Mouse (Mus musculus): ENCODE data around the gene Atp6v0a4. TPM values are rescaled to one million over a fixed set of nuclear protein-coding genes. Genes with fewer than 3 reads are reported as not detected.
A peak's percentile ranks its signal among the peaks of the same experiment; 100 is the strongest.

Gene Atp6v0a4
- polyA plus RNA-seq (2016; fragmentation: Nextera tagmentation; extraction: Ambion mirVana), result not detected in 2 replicates

- Histone ChIP-seq H3K27ac (no peak within 1 kb of the TSS; the same call in 1 of the 2 replicates), H3K27me3 (ENCODE audit: low read depth, poor library complexity, severe bottlenecking) (no peaks in the 10 kb centered on the region), H3K4me3 (no peak within 1 kb of the TSS), H3K9me3 (replicated peaks) (no peaks in the 10 kb centered on the region), H3K36me3 (peaks cover 46% of the 10 kb centered on the region), H3K4me1 (0 out of 2 replicates have a peak, but pooled peaks cover 10% of the 10 kb centered on the region)
- DNase-seq (ENCODE audit: low spot score), result no peak
- 85% methylated on average over 7 of the region's 7 CpGs for WGBS
These were observed at the start of gene Atp6v0a4 for GRCm38 (mm10) chr6:38124207-38124835. Atp6v0a4 (minus strand) TSS chr6:38124586.

- DNase-seq (ENCODE audit: low spot score), result peak; percentile 53
- Histone ChIP-seq H3K4me1 (peaks cover 53% of the 10 kb centered on the region), H3K9me3 (replicated peaks) (no peaks in the 10 kb centered on the region), H3K4me3 (no peak overlapping the region), H3K27ac (peak overlapping the region; percentile 77), H3K27me3 (ENCODE audit: low read depth, poor library complexity, severe bottlenecking) (no peaks in the 10 kb centered on the region), H3K36me3 (peaks cover 56% of the 10 kb centered on the region)
- 29% methylated on average over 6 of the region's 6 CpGs for whole genome bisulfite sequencing
These were observed 41.0 kb upstream of the Atp6v0a4 start for GRCm38 (mm10) chr6:38165385-38165784.

- Histone ChIP-seq H3K4me3 (no peak overlapping the region), H3K36me3 (peaks cover 49% of the 10 kb centered on the region), H3K27ac (peak overlapping the region; percentile 59), H3K9me3 (replicated peaks) (no peaks in the 10 kb centered on the region), H3K4me1 (peaks cover 56% of the 10 kb centered on the region), H3K27me3 (ENCODE audit: low read depth, poor library complexity, severe bottlenecking) (no peaks in the 10 kb centered on the region)
- 83% methylated on average over 6 of the region's 6 CpGs for WGBS
- no peak for DNase-seq (ENCODE audit: low spot score)
These were observed 40.3 kb upstream of the Atp6v0a4 start for GRCm38 (mm10) chr6:38164705-38165104.

- no peak for DNase-seq (ENCODE audit: low spot score)
- Histone ChIP-seq H3K4me1 (peaks cover 56% of the 10 kb centered on the region), H3K9me3 (replicated peaks) (no peaks in the 10 kb centered on the region), H3K27ac (peak overlapping the region; percentile 50), H3K4me3 (no peak overlapping the region), H3K36me3 (peaks cover 38% of the 10 kb centered on the region), H3K27me3 (ENCODE audit: low read depth, poor library complexity, severe bottlenecking) (no peaks in the 10 kb centered on the region)
- 62% methylated on average over 14 of the region's 14 CpGs for WGBS
These were observed 38.6 kb upstream of the Atp6v0a4 start for GRCm38 (mm10) chr6:38162825-38163504.

- peak overlapping the region; percentile 74 for H3K27ac ChIP-seq
- no peak overlapping the region for H3K4me3 ChIP-seq
- 81% methylated on average over 2 of the region's 2 CpGs for WGBS
- no peaks in the 10 kb centered on the region for H3K9me3 ChIP-seq (replicated peaks)
- no peak for DNase-seq (ENCODE audit: low spot score)
- H3K4me1 ChIP-seq, result peaks cover 45% of the 10 kb centered on the region
- no peaks in the 10 kb centered on the region for H3K27me3 ChIP-seq (ENCODE audit: low read depth, poor library complexity, severe bottlenecking)
- H3K36me3 ChIP-seq, result peaks cover 39% of the 10 kb centered on the region
These were observed 36.2 kb upstream of the Atp6v0a4 start for GRCm38 (mm10) chr6:38160556-38160955.

- H3K27ac ChIP-seq, result peak overlapping the region; percentile 74
- no peaks in the 10 kb centered on the region for H3K9me3 ChIP-seq (replicated peaks)
- DNase-seq (ENCODE audit: low spot score), result peak; percentile 90
- WGBS, result 22% methylated on average over 3 of the region's 3 CpGs
- peaks cover 43% of the 10 kb centered on the region for H3K4me1 ChIP-seq
- no peak overlapping the region for H3K4me3 ChIP-seq
- H3K36me3 ChIP-seq, result peaks cover 44% of the 10 kb centered on the region
- H3K27me3 ChIP-seq (ENCODE audit: low read depth, poor library complexity, severe bottlenecking), result no peaks in the 10 kb centered on the region
These were observed 35.7 kb upstream of the Atp6v0a4 start for GRCm38 (mm10) chr6:38160102-38160501.

- WGBS, result 91% methylated on average over 4 of the region's 4 CpGs
- Histone ChIP-seq H3K4me3 (no peak overlapping the region), H3K4me1 (peaks cover 37% of the 10 kb centered on the region)
These were observed 35.2 kb upstream of the Atp6v0a4 start for GRCm38 (mm10) chr6:38159576-38159975.

GRCm38 (mm10) chr6:38157925-38158324 is 33.5 kb upstream of the Atp6v0a4 start:
- peaks cover 24% of the 10 kb centered on the region for H3K4me1 ChIP-seq
- H3K27ac ChIP-seq, result no peak overlapping the region
- H3K9me3 ChIP-seq (replicated peaks), result no peaks in the 10 kb centered on the region
- peaks cover 50% of the 10 kb centered on the region for H3K36me3 ChIP-seq
- H3K4me3 ChIP-seq, result no peak overlapping the region
- 89% methylated on average over 16 of the region's 16 CpGs for WGBS
- no peak for DNase-seq (ENCODE audit: low spot score)
- no peaks in the 10 kb centered on the region for H3K27me3 ChIP-seq (ENCODE audit: low read depth, poor library complexity, severe bottlenecking)

More at GRCm38 (mm10) chr6:38159576-38159975, 35.2 kb upstream of the Atp6v0a4 start:
- Histone ChIP-seq H3K9me3 (replicated peaks) (no peaks in the 10 kb centered on the region), H3K36me3 (peaks cover 44% of the 10 kb centered on the region), H3K27me3 (ENCODE audit: low read depth, poor library complexity, severe bottlenecking) (no peaks in the 10 kb centered on the region), H3K27ac (no peak overlapping the region)
- DNase-seq (ENCODE audit: low spot score), result no peak

GRCm38 (mm10) chr6:38156204-38156603 is 31.8 kb upstream of the Atp6v0a4 start:
- 93% methylated on average over 5 of the region's 5 CpGs for WGBS
- H3K4me3 ChIP-seq, result no peak overlapping the region
- H3K4me1 ChIP-seq, result peaks cover 16% of the 10 kb centered on the region
- no peak overlapping the region for H3K27ac ChIP-seq
- no peak for DNase-seq (ENCODE audit: low spot score)
- H3K9me3 ChIP-seq (replicated peaks), result no peaks in the 10 kb centered on the region
- no peaks in the 10 kb centered on the region for H3K27me3 ChIP-seq (ENCODE audit: low read depth, poor library complexity, severe bottlenecking)
- peaks cover 56% of the 10 kb centered on the region for H3K36me3 ChIP-seq

- no peak for DNase-seq (ENCODE audit: low spot score)
- Histone ChIP-seq H3K9me3 (replicated peaks) (no peaks in the 10 kb centered on the region), H3K27ac (no peak overlapping the region), H3K27me3 (ENCODE audit: low read depth, poor library complexity, severe bottlenecking) (no peaks in the 10 kb centered on the region), H3K4me1 (peaks cover 23% of the 10 kb centered on the region), H3K4me3 (no peak overlapping the region), H3K36me3 (peaks cover 71% of the 10 kb centered on the region)
- 88% methylated on average over 11 of the region's 11 CpGs for WGBS
These were observed 27.9 kb upstream of the Atp6v0a4 start for GRCm38 (mm10) chr6:38152305-38152704.

- DNase-seq (ENCODE audit: low spot score), result no peak
- Histone ChIP-seq H3K4me3 (no peak overlapping the region), H3K27me3 (ENCODE audit: low read depth, poor library complexity, severe bottlenecking) (no peaks in the 10 kb centered on the region), H3K9me3 (replicated peaks) (no peaks in the 10 kb centered on the region), H3K36me3 (peaks cover 74% of the 10 kb centered on the region), H3K27ac (no peak overlapping the region), H3K4me1 (peaks cover 17% of the 10 kb centered on the region)
- 91% methylated on average over 19 of the region's 19 CpGs for WGBS
These were observed 25.1 kb upstream of the Atp6v0a4 start for GRCm38 (mm10) chr6:38149483-38149882.

GRCm38 (mm10) chr6:38148626-38149025 is 24.2 kb upstream of the Atp6v0a4 start:
- H3K27me3 ChIP-seq (ENCODE audit: low read depth, poor library complexity, severe bottlenecking), result no peaks in the 10 kb centered on the region
- H3K27ac ChIP-seq, result no peak overlapping the region
- H3K4me1 ChIP-seq, result peaks cover 17% of the 10 kb centered on the region
- DNase-seq (ENCODE audit: low spot score), result no peak
- no peaks in the 10 kb centered on the region for H3K9me3 ChIP-seq (replicated peaks)
- no peak overlapping the region for H3K4me3 ChIP-seq
- 91% methylated on average over 10 of the region's 10 CpGs for WGBS
- peaks cover 74% of the 10 kb centered on the region for H3K36me3 ChIP-seq

- H3K27ac ChIP-seq, result no peak overlapping the region
- 90% methylated on average over 5 of the region's 5 CpGs for WGBS
These were observed 22.9 kb upstream of the Atp6v0a4 start for GRCm38 (mm10) chr6:38147301-38147700.

More at GRCm38 (mm10) chr6:38147301-38147700, 22.9 kb upstream of the Atp6v0a4 start:
- Histone ChIP-seq H3K4me3 (no peak overlapping the region), H3K4me1 (peaks cover 17% of the 10 kb centered on the region), H3K36me3 (peaks cover 72% of the 10 kb centered on the region), H3K9me3 (replicated peaks) (no peaks in the 10 kb centered on the region), H3K27me3 (ENCODE audit: low read depth, poor library complexity, severe bottlenecking) (no peaks in the 10 kb centered on the region)
- no peak for DNase-seq (ENCODE audit: low spot score)
